Mouse (Mus musculus): ENCODE results near the gene Fign.

DNA sequence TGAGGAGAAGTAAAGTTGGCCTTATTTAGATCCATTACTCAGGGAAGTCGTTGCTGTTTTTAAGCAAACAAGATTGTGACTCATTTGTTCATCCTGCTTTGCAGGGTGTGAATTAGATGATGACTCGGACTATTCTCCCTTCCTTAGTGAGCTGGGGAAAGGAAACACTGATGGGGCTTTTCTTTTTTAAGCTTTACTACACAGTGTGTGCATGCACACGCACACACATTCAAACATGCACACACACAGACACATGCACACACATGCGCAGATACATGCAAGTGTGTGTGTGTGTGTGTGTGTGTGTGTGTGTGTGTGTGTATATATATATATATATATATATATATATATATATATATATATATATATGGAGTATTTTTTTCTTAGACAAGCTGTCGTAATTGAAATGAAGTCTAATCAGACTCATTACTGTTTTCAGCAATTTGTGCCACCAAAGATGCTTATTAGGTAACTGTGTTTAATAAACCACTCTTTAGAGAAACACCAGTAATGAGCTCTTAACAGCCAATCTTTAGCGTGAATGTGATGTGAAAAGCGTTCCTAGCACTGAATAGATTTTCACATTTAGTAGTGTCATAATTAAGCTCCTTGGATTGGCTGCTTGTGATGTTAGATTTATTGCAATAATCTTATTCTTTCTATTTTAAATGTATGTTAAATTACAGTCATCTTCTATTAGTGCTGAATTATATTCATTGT lies 103.4 kb downstream of the Fign start:
- TF ChIP-seq POLR2A (IDR thresholded peaks at IDR 0.05; ENCODE audit: low read depth, low read length) (no peak), CTCF (conservative IDR thresholded peaks at IDR 0.05; ENCODE audit: insufficient read depth, insufficient read length, low read depth, low read length) (no peak)
